Comparison of ENCODE assay signal across 10 mouse cellular contexts in genomic region chr9:113177181-113177917, GRCm38 (mm10).
DNase-seq lines count a peak whose midpoint lies in the region; ATAC-seq and TF ChIP-seq lines count a peak whose summit lies in the region.
"Had no signal": no experiment of that assay in that cellular context is flagged by ENCODE, and none has a peak within 500 bp of the region (broad histone marks: within the 10 kb centered on the region; RNA-seq: fewer than 3 reads in every experiment).

No protein-coding gene starts in this region.

- H3K27me3 ChIP-seq in cerebellum, adult 2 months (ENCODE audit: control insufficient read depth, insufficient read depth, low read length) = no peaks in the 10 kb centered on the region
- no peaks in the 10 kb centered on the region for H3K27me3 ChIP-seq in forebrain, embryonic 14.5 days (replicated peaks; ENCODE audit: control insufficient read depth, insufficient read depth, low read length)
- H3K27me3 ChIP-seq in heart, adult 2 months (ENCODE audit: control insufficient read depth, insufficient read depth, low read length) = no peaks in the 10 kb centered on the region
- H3K27me3 ChIP-seq: heart, embryonic 15.5 days; stomach, embryonic 15.5 days had no signal

- intact Hi-C loops in heart, adult 2 months (cut with DNase I) = no loop called here
- intact Hi-C loops in heart, postnatal 36 days (cut with DNase I) = no loop called here

- H3K79me2 ChIP-seq in heart, adult 2 months (replicated peaks; ENCODE audit: control insufficient read depth, insufficient read depth, low read length) = no peaks in the 10 kb centered on the region

- WGBS in cerebellum, adult 2 months = 15% methylated on average over 15 of the region's 15 CpGs
- WGBS in forebrain, embryonic 14.5 days = 26% methylated on average over 15 of the region's 15 CpGs
- WGBS in heart, adult 2 months = 46% methylated on average over 15 of the region's 15 CpGs

- H3K4me1 ChIP-seq in cerebellum, adult 2 months (ENCODE audit: control insufficient read depth, insufficient read depth, low read length) = peaks cover 11% of the 10 kb centered on the region
- H3K4me1 ChIP-seq in forebrain, embryonic 14.5 days (ENCODE audit: control insufficient read depth, insufficient read depth, low read length) = 0 out of 2 replicates have a peak, but pooled peaks cover 6% of the 10 kb centered on the region
- no peaks in the 10 kb centered on the region for H3K4me1 ChIP-seq in heart, adult 2 months (ENCODE audit: control insufficient read depth, insufficient read depth, low read length)
- H3K4me1 ChIP-seq: heart, embryonic 15.5 days; stomach, embryonic 15.5 days had no signal

- 0 out of 2 replicates have a peak overlapping the region, but pooled peaks have one; percentile 4 for H3K4me2 ChIP-seq in forebrain, embryonic 14.5 days (ENCODE audit: low read length)
- H3K4me2 ChIP-seq: heart, embryonic 15.5 days; stomach, embryonic 15.5 days had no signal

- TF ChIP-seq POLR2A in cerebellum, adult 2 months (IDR thresholded peaks at IDR 0.05; ENCODE audit: borderline replicate concordance, insufficient read depth, low read length) = no peak
- TF ChIP-seq POLR2A in heart, adult 2 months (IDR thresholded peaks at IDR 0.05; ENCODE audit: insufficient read depth, low read depth, low read length) = no peak

- no peak overlapping the region for H3K27ac ChIP-seq in cerebellum, adult 2 months (ENCODE audit: insufficient read depth, low read length)
- H3K27ac ChIP-seq in forebrain, embryonic 14.5 days (ENCODE audit: low read depth, low read length) = peak overlapping the region; percentile 82
- no peak overlapping the region for H3K27ac ChIP-seq in heart, adult 2 months
- H3K27ac ChIP-seq: heart, embryonic 15.5 days; liver, embryonic 14.5 days; stomach, embryonic 15.5 days had no signal

- no peak for TF ChIP-seq CTCF in cerebellum, adult 2 months (IDR thresholded peaks at IDR 0.05; ENCODE audit: borderline replicate concordance, insufficient read depth, low read depth, low read length)
- no peak for TF ChIP-seq CTCF in heart, adult 2 months (IDR thresholded peaks at IDR 0.05)

- H3K36me3 ChIP-seq in forebrain, embryonic 14.5 days (ENCODE audit: control insufficient read depth, insufficient read depth, low read length) = no peaks in the 10 kb centered on the region
- H3K36me3 ChIP-seq in heart, adult 2 months (ENCODE audit: control insufficient read depth, insufficient read depth, low read length) = no peaks in the 10 kb centered on the region
- H3K36me3 ChIP-seq: heart, embryonic 15.5 days; stomach, embryonic 15.5 days had no signal

- peak; percentile 96 for ATAC-seq in forebrain, embryonic 14.5 days

- H3K9ac ChIP-seq in forebrain, embryonic 14.5 days (ENCODE audit: low read length) = no peak overlapping the region
- no peak overlapping the region for H3K9ac ChIP-seq in heart, adult 2 months (ENCODE audit: low read depth, low read length)
- H3K9ac ChIP-seq: heart, embryonic 15.5 days; liver, embryonic 14.5 days; stomach, embryonic 15.5 days had no signal

- DNase-seq in cerebellum, adult 2 months = peak; percentile 57 to 89
- DNase-seq in forebrain, embryonic 14.5 days (ENCODE audit: low spot score) = peak; percentile 96
- DNase-seq in layer of hippocampus, postnatal 36 days = peak; percentile 83 to 87
- DNase-seq in right cerebral cortex, adult 18-20 months = peak; percentile 89
- no peak for DNase-seq in heart, adult 2 months
- DNase-seq in kidney, postnatal 10 days = no peak
- no peak for DNase-seq in heart, postnatal 36 days

- no peak for TF ChIP-seq EP300 in heart, adult 2 months (IDR thresholded peaks at IDR 0.05; ENCODE audit: insufficient read depth, low read depth, low read length)

- no peak overlapping the region for H3K4me3 ChIP-seq in cerebellum, adult 2 months (replicated peaks; ENCODE audit: insufficient read depth, low read depth, low read length)
- no peak overlapping the region for H3K4me3 ChIP-seq in forebrain, embryonic 14.5 days (ENCODE audit: low read depth, low read length)
- no peak overlapping the region for H3K4me3 ChIP-seq in heart, adult 2 months
- H3K4me3 ChIP-seq: heart, embryonic 15.5 days; stomach, embryonic 15.5 days had no signal

- H3K9me3 ChIP-seq in forebrain, embryonic 14.5 days (replicated peaks; ENCODE audit: control insufficient read depth, low read length) = no peaks in the 10 kb centered on the region
- H3K9me3 ChIP-seq: heart, embryonic 15.5 days; stomach, embryonic 15.5 days had no signal

Comparison
In these comparisons a context has a peak if more than half of its experiments do, and no peak if none do; other contexts are left out.
1. DNase-seq: peak in cerebellum, adult 2 months (2 of 2), forebrain, embryonic 14.5 days (single experiment), layer of hippocampus, postnatal 36 days (2 of 2) and right cerebral cortex, adult 18-20 months (single experiment); none in heart, adult 2 months (0 of 2), kidney, postnatal 10 days (single experiment) and heart, postnatal 36 days (0 of 2).